Mouse (Mus musculus) olfactory bulb, adult 2 months (tissue): ENCODE results near the gene Pip5k1b. TPM values are rescaled to one million over a fixed set of nuclear protein-coding genes. Genes with fewer than 3 reads are reported as not detected.

ENCODE experiments used
- H3K27ac ChIP-seq: fragments of 200-500 bp; 2 replicates; pipeline ENCODE4 v1.5.1; 2012; ENCODE audit warnings: low read depth, low read length; ENCODE audit not compliant: insufficient read depth
- H3K4me1 ChIP-seq: fragments of 200-500 bp; 2 replicates; pipeline ENCODE4 v1.6.1; 2012; ENCODE audit warnings: low read length; ENCODE audit not compliant: control insufficient read depth, insufficient read depth
- H3K4me3 ChIP-seq: fragments of 200-500 bp; 2 replicates; pipeline ENCODE4 v1.5.1; 2012; ENCODE audit warnings: mild to moderate bottlenecking, low read depth, low read length, moderate library complexity; ENCODE audit not compliant: insufficient read depth
- CTCF ChIP-seq: fragments of 200-500 bp; IDR thresholded peaks from 2 replicates; pipeline ENCODE4 v1.5.1; 2012; ENCODE audit warnings: low read depth, mild to moderate bottlenecking, low read length, moderate library complexity; ENCODE audit not compliant: insufficient read depth
- POLR2A ChIP-seq: fragments of 200-500 bp; IDR thresholded peaks from 2 replicates; pipeline ENCODE4 v1.6.1; 2012; ENCODE audit warnings: mild to moderate bottlenecking, low read depth, low read length, moderate library complexity; ENCODE audit not compliant: insufficient read depth
- WGBS: fragments of 180-500 bp; shearing (Covaris S2); methylation state at CpG from one replicate; pipeline ENCODE4 v1.1.7; 2018; 5-methylcytosine and 5-hydroxymethylcytosine counted together
- polyA plus RNA-seq: library from polyadenylated mRNA; stranded (reverse); fragments of >200 nt; gene quantifications from 2 replicates; pipeline ENCODE4 v1.2.4, GENCODE M21; 2012; ENCODE audit warnings: low replicate concordance; ENCODE audit not compliant: missing spikeins, insufficient read depth, insufficient read length

Pip5k1b gene
- polyA plus RNA-seq, 1 experiment = not detected

DNA sequence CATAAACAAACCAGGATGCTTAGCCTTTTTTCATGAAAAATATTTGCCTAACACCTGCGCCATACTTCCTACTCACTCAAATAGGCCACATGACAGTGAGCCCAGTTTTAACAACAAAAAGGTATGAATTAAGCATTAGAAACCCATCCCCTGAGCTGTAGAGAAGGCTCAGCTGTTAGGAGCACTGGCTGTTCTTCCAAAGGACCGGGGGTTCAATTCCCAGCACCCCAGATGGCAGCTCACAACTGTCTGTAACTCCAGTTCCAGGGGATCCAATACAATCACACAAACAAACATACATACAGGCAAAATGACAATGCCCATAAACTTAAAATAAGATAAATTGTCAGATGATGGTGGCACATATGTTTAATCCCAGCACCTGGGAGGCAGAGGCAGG is 5.7 kb downstream of the Pip5k1b start:
- no peak overlapping the region for H3K27ac ChIP-seq
- TF ChIP-seq CTCF (no peak), POLR2A (no peak)
- no peak overlapping the region for H3K4me3 ChIP-seq
- H3K4me1 ChIP-seq = no peaks in the 10 kb centered on the region
- WGBS = 99% methylated on average over 2 of the region's 2 CpGs

- no peak for TF ChIP-seq CTCF
- TF ChIP-seq POLR2A = no peak
- peaks cover 2% of the 10 kb centered on the region; the same call in 1 of the 2 replicates for H3K4me1 ChIP-seq
- 96% methylated on average over 9 of the region's 9 CpGs for WGBS
- no peak overlapping the region for H3K27ac ChIP-seq
- H3K4me3 ChIP-seq = no peak overlapping the region
Observed at GRCm38 (mm10) chr19:24548337-24548736, 7.3 kb downstream of the Pip5k1b start.

- Histone ChIP-seq H3K27ac (no peak overlapping the region), H3K4me3 (no peak overlapping the region), H3K4me1 (peaks cover 2% of the 10 kb centered on the region; the same call in 1 of the 2 replicates)
- TF ChIP-seq POLR2A (no peak), CTCF (no peak)
- WGBS = 86% methylated on average over 10 of the region's 10 CpGs
Observed at GRCm38 (mm10) chr19:24546153-24546552, 9.5 kb downstream of the Pip5k1b start.

DNA sequence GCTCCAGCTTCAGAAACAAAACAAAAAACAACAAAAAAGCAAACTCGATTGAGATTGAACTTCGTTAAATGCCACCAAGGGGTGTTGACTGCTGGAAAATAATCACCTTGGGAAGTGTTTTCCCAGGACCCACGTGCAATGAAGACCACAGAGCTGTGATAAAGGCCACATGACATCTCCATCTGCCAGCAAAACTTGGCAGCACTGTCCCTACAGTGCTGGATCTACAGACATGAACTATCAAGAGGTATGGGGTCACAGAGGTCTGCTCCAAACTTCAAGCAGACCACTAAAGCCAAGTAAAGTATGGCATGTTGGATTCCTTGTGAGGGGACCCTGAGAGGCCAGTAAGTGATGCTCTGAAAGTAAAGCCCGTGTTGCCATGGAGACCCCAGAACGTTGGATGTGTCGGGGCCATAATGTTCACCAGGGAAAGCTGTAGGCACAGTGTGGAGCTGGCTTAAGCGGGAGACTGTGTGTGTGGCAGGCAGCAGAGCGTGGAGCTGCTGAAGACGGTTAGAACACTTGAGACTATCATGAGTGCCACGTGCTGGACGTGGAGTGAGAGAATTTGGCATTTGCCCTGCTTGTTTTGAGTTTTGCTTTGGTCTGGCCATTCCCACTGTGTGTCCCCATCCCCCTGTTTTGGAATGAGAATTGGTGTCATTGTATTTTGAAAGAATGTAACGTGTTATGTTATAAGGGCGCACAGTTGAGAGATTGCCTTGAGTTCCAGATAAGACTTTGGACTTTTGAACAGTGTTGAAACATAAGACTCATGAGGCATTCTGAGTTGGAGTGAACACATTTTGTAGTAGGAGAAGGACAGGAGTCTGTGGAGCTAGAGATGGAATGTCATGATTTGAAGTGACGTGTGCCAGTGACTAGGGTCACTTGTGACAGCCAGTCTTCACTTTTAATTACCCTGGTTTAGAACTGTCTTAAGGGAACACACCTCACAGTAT is 12.0 kb downstream of the Pip5k1b start:
- Histone ChIP-seq H3K27ac (no peak overlapping the region), H3K4me1 (peaks cover 2% of the 10 kb centered on the region; the same call in 1 of the 2 replicates), H3K4me3 (no peak overlapping the region)
- WGBS = 79% methylated on average over 14 of the region's 14 CpGs
- TF ChIP-seq CTCF (no peak), POLR2A (no peak)

- Histone ChIP-seq H3K27ac (no peak overlapping the region), H3K4me3 (no peak overlapping the region), H3K4me1 (peaks cover 2% of the 10 kb centered on the region; the same call in 1 of the 2 replicates)
- WGBS = 87% methylated on average over 7 of the region's 7 CpGs
- TF ChIP-seq POLR2A = no peak
- no peak for TF ChIP-seq CTCF
Observed at GRCm38 (mm10) chr19:24542293-24542675, 13.4 kb downstream of the Pip5k1b start.

- peaks cover 2% of the 10 kb centered on the region; the same call in 1 of the 2 replicates for H3K4me1 ChIP-seq
- TF ChIP-seq POLR2A (no peak), CTCF (no peak)
- WGBS = 87% methylated on average over 17 of the region's 17 CpGs
- no peak overlapping the region for H3K4me3 ChIP-seq
- no peak overlapping the region for H3K27ac ChIP-seq
Observed at GRCm38 (mm10) chr19:24541669-24542292, 13.9 kb downstream of the Pip5k1b start.

DNA sequence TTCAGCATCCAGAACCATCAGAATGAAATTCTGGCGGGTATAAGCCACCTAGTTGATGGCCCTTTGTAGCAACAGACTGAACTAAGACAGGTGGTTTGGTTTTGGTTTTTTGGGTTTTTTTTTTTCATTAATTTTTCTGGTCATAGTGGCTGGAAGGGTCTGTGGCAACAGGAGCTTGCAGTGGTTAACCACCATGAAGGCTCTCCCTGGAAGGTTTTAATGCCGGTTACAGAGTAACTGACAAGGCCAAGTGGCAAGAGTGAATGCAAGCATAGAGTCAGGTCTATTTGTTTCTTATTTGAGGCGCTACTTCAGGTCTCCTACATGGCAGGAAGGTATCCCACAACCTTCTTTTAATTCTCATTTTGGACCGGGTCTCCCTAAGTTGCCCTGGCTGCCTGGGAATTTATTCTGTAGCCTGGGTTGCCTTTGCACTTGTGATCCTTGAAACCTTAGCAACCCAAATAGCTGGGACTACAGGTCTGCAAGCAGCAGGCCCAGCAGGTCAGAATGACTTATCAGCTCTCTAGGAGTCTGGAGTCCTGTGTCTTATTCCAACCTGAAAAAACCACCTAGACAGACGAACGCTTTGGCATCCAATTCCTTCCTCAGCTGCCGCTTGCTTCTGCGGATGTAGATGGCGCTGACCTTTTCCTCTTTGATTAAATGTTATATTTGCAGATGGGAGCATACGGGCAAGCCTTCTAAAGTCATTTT is 14.6 kb downstream of the Pip5k1b start:
- Histone ChIP-seq H3K4me3 (no peak overlapping the region), H3K27ac (no peak overlapping the region), H3K4me1 (peaks cover 2% of the 10 kb centered on the region; the same call in 1 of the 2 replicates)
- no peak for TF ChIP-seq CTCF
- 95% methylated on average over 10 of the region's 10 CpGs for WGBS

DNA sequence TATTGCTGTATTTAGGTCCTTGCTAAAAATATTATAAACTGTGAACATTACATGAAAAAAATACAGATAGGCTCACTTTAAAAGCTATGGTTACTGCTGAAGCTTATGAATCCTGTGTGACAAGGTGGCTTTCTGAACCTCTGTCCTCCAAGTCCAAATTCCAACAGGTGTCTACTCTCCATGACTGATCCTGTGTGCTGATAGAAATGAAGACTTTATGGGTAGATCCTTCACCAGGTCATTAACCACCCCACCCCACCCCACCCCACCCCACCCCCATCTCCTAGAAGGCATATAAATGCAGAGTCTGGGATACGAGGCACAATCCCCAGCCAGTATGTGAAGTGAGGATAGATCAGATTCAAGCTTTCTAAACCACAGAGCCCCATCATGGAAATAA is 16.6 kb downstream of the Pip5k1b start:
- Histone ChIP-seq H3K4me3 (no peak overlapping the region), H3K27ac (no peak overlapping the region), H3K4me1 (peaks cover 2% of the 10 kb centered on the region; the same call in 1 of the 2 replicates)
- TF ChIP-seq CTCF (no peak), POLR2A (no peak)
- 100% methylated on average over 1 of the region's 1 CpGs for WGBS
